Mouse (Mus musculus) lung, adult 18-20 months (tissue): ENCODE results near the gene Svep1.

Experiments
- DNase-seq, 2 experiments: peaks; one replicate each; pipeline ENCODE4 v3.0.0; 2022; ENCODE audit warnings: mixed read lengths in 2 of 2

The Svep1 gene

GRCm38 (mm10) chr4:58206115-58206945 lies at the start of gene Svep1:
TSS of gene Svep1 (minus strand) at chr4:58206859.
- peak; percentile 17 to 29 for DNase-seq

- peak in 1 of 2 experiments; percentile 27 for DNase-seq
These were observed 46.8 kb upstream of the Svep1 start for GRCm38 (mm10) chr4:58253410-58253809.

GRCm38 (mm10) chr4:58252381-58252780 lies 45.7 kb upstream of the Svep1 start:
- DNase-seq = no peak

GRCm38 (mm10) chr4:58245544-58245943 lies 38.9 kb upstream of the Svep1 start:
- DNase-seq = no peak

- DNase-seq = peak; percentile 38 to 52
These were observed 33.8 kb upstream of the Svep1 start for GRCm38 (mm10) chr4:58240416-58240815.

- DNase-seq = no peak
These were observed 29.2 kb upstream of the Svep1 start for GRCm38 (mm10) chr4:58235828-58236227.

GRCm38 (mm10) chr4:58223499-58223898 lies 16.8 kb upstream of the Svep1 start:
- no peak for DNase-seq

- no peak for DNase-seq
These were observed 4.7 kb upstream of the Svep1 start for GRCm38 (mm10) chr4:58211374-58211773.

GRCm38 (mm10) chr4:58210557-58211090 lies 4.0 kb upstream of the Svep1 start:
- DNase-seq = no peak

GRCm38 (mm10) chr4:58205750-58206114 lies 927 bp downstream of the Svep1 start:
- DNase-seq = no peak

- no peak for DNase-seq
These were observed 5.0 kb downstream of the Svep1 start for GRCm38 (mm10) chr4:58201703-58202102.

GRCm38 (mm10) chr4:58200826-58201225 lies 5.8 kb downstream of the Svep1 start:
- DNase-seq = no peak

GRCm38 (mm10) chr4:58197230-58197629 lies 9.4 kb downstream of the Svep1 start:
- DNase-seq = no peak

GRCm38 (mm10) chr4:58196795-58197194 lies 9.9 kb downstream of the Svep1 start:
- no peak for DNase-seq

GRCm38 (mm10) chr4:58195936-58196335 lies 10.7 kb downstream of the Svep1 start:
- DNase-seq = no peak

- DNase-seq = no peak
These were observed 17.4 kb downstream of the Svep1 start for GRCm38 (mm10) chr4:58189281-58189680.

- DNase-seq = no peak
These were observed 21.3 kb downstream of the Svep1 start for GRCm38 (mm10) chr4:58185401-58185800.

- DNase-seq = peak; percentile 18 to 32
These were observed 21.8 kb downstream of the Svep1 start for GRCm38 (mm10) chr4:58184681-58185341.

GRCm38 (mm10) chr4:58183897-58184296 lies 22.8 kb downstream of the Svep1 start:
- DNase-seq = no peak

GRCm38 (mm10) chr4:58178489-58178888 lies 28.2 kb downstream of the Svep1 start:
- DNase-seq = no peak

GRCm38 (mm10) chr4:58177256-58177655 lies 29.4 kb downstream of the Svep1 start:
- DNase-seq = no peak

GRCm38 (mm10) chr4:58174435-58174987 lies 32.1 kb downstream of the Svep1 start:
- DNase-seq = no peak

GRCm38 (mm10) chr4:58173401-58173800 lies 33.3 kb downstream of the Svep1 start:
- no peak for DNase-seq

GRCm38 (mm10) chr4:58170430-58170829 lies 36.2 kb downstream of the Svep1 start:
- DNase-seq = no peak
